Mouse (Mus musculus): ENCODE data around the gene Tcte1.

GRCm38 (mm10) chr17:45559732-45560525, 36.7 kb downstream of the Tcte1 start:
- no peak for TF ChIP-seq CTCF (conservative IDR thresholded peaks at IDR 0.05; ENCODE audit: low read length)
- no peak for TF ChIP-seq NANOG (IDR thresholded peaks at IDR 0.05; ENCODE audit: borderline replicate concordance, low read length)

Data from E14TG2a.4 (cell line).